Mouse (Mus musculus) midbrain, embryonic 12.5 days (tissue): Measurements from ENCODE around the gene Melk. TPM values are rescaled to one million over a fixed set of nuclear protein-coding genes. Genes with fewer than 3 reads are reported as not detected.

Experiments used
- ATAC-seq: fragments of 200-750 bp; cut with Nextera tagmentation; 2 replicates; pipeline ENCODE4 v1.8.0; 2017; ENCODE audit warnings: low read depth, moderate TSS enrichment, moderate library complexity; ENCODE audit not compliant: low FRiP score
- H3K27ac ChIP-seq: fragments of 300-500 bp; sonication (generic); replicated peaks from 2 replicates; pipeline ENCODE4 v1.5.1; 2016; ENCODE audit warnings: mild to moderate bottlenecking
- H3K27me3 ChIP-seq: fragments of 300-500 bp; sonication (generic); 2 replicates; pipeline ENCODE4 v1.6.1; 2016; ENCODE audit warnings: mild to moderate bottlenecking
- H3K36me3 ChIP-seq: fragments of 300-500 bp; sonication (generic); 2 replicates; pipeline ENCODE4 v1.6.1; 2016
- H3K4me1 ChIP-seq: fragments of 300-500 bp; sonication (generic); 2 replicates; pipeline ENCODE4 v1.6.1; 2016
- H3K4me2 ChIP-seq: fragments of 300-500 bp; sonication (generic); replicated peaks from 2 replicates; pipeline ENCODE4 v1.6.1; 2016; ENCODE audit warnings: mild to moderate bottlenecking, moderate library complexity
- H3K4me3 ChIP-seq: fragments of 300-500 bp; sonication (generic); 2 replicates; pipeline ENCODE4 v1.5.1; 2016; ENCODE audit warnings: mild to moderate bottlenecking
- H3K9ac ChIP-seq: fragments of 300-500 bp; sonication (generic); replicated peaks from 2 replicates; pipeline ENCODE4 v1.6.1; 2016; ENCODE audit warnings: mild to moderate bottlenecking, moderate library complexity
- H3K9me3 ChIP-seq: fragments of 300-500 bp; sonication (generic); 2 replicates; pipeline ENCODE4 v1.6.1; 2016; ENCODE audit warnings: mild to moderate bottlenecking
- WGBS: fragments of 180-500 bp; shearing (Covaris S2); methylation state at CpG from one replicate; pipeline ENCODE4 v1.1.7; 2016; 5-methylcytosine and 5-hydroxymethylcytosine counted together
- polyA plus RNA-seq: library from polyadenylated mRNA; unstranded; fragments of >200 nt; fragmentation: Nextera tagmentation; extraction: Ambion mirVana; gene quantifications from 2 replicates; pipeline ENCODE4 v1.2.1, GENCODE M21; 2016

Melk gene
- polyA plus RNA-seq, 1 experiment from 2014 or later: 48.0 TPM

- H3K9me3 ChIP-seq: no peaks in the 10 kb centered on the region
- ATAC-seq: no peak
- no peak overlapping the region for H3K4me2 ChIP-seq
- no peak overlapping the region for H3K4me3 ChIP-seq
- no peaks in the 10 kb centered on the region for H3K27me3 ChIP-seq
- 82% methylated on average over 7 of the region's 7 CpGs for WGBS
- H3K27ac ChIP-seq: no peak overlapping the region
- H3K4me1 ChIP-seq: no peaks in the 10 kb centered on the region
- no peak overlapping the region for H3K9ac ChIP-seq
- H3K36me3 ChIP-seq: no peaks in the 10 kb centered on the region
Observed at GRCm38 (mm10) chr4:44281597-44282265, 18.9 kb upstream of the Melk start.

- H3K4me3 ChIP-seq: no peak overlapping the region
- ATAC-seq: no peak
- no peaks in the 10 kb centered on the region for H3K36me3 ChIP-seq
- no peak overlapping the region for H3K9ac ChIP-seq
- no peak overlapping the region for H3K4me2 ChIP-seq
- H3K27me3 ChIP-seq: no peaks in the 10 kb centered on the region
- H3K4me1 ChIP-seq: no peaks in the 10 kb centered on the region
- no peak overlapping the region for H3K27ac ChIP-seq
- 13% methylated on average over 7 of the region's 7 CpGs for WGBS
- H3K9me3 ChIP-seq: no peaks in the 10 kb centered on the region
Observed at GRCm38 (mm10) chr4:44292534-44292933, 8.1 kb upstream of the Melk start.

GRCm38 (mm10) chr4:44295837-44296236 is 4.8 kb upstream of the Melk start:
- Histone ChIP-seq H3K9me3 (no peaks in the 10 kb centered on the region), H3K27me3 (no peaks in the 10 kb centered on the region), H3K36me3 (no peaks in the 10 kb centered on the region), H3K4me3 (no peak overlapping the region), H3K4me1 (no peaks in the 10 kb centered on the region), H3K27ac (no peak overlapping the region), H3K4me2 (no peak overlapping the region), H3K9ac (no peak overlapping the region)
- WGBS: 82% methylated on average over 1 of the region's 1 CpGs
- ATAC-seq: no peak

- Histone ChIP-seq H3K9ac (no peak overlapping the region), H3K27ac (no peak overlapping the region), H3K4me3 (no peak overlapping the region), H3K9me3 (no peaks in the 10 kb centered on the region), H3K4me1 (peaks cover 12% of the 10 kb centered on the region), H3K36me3 (peaks cover 32% of the 10 kb centered on the region), H3K4me2 (no peak overlapping the region), H3K27me3 (no peaks in the 10 kb centered on the region)
- ATAC-seq: no peak
- WGBS: 93% methylated on average over 7 of the region's 7 CpGs
Observed at GRCm38 (mm10) chr4:44306585-44306984, 5.9 kb downstream of the Melk start.

GRCm38 (mm10) chr4:44310429-44310828 is 9.8 kb downstream of the Melk start:
- Histone ChIP-seq H3K9me3 (no peaks in the 10 kb centered on the region), H3K9ac (no peak overlapping the region), H3K4me3 (no peak overlapping the region), H3K4me1 (no peaks in the 10 kb centered on the region), H3K27me3 (no peaks in the 10 kb centered on the region), H3K36me3 (peaks cover 48% of the 10 kb centered on the region; the same call in 1 of the 2 replicates), H3K4me2 (no peak overlapping the region), H3K27ac (no peak overlapping the region)
- WGBS: 85% methylated on average over 4 of the region's 4 CpGs
- no peak for ATAC-seq

DNA sequence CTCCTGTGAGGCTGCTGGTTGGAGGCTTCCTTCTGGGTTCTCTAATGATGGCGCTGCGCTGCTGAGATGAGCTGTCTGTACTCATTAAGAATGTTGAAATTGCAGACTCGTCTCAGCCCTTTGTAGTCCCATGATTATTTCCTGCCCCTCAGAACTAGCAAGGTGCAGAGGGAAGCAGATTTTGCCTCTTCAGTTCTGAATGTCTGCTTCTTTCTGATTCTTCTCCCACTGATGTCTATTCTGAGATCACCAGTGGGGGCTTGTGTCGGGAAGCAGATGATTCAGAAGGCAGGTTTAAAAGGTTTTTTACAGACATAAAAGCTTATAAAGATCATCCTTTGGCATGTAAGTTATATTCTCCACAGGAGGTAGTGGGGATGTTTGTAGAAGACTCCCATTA is 10.2 kb downstream of the Melk start:
- Histone ChIP-seq H3K36me3 (peaks cover 48% of the 10 kb centered on the region; the same call in 1 of the 2 replicates), H3K4me1 (no peaks in the 10 kb centered on the region), H3K9ac (no peak overlapping the region), H3K27me3 (no peaks in the 10 kb centered on the region), H3K4me3 (no peak overlapping the region), H3K27ac (no peak overlapping the region), H3K9me3 (no peaks in the 10 kb centered on the region), H3K4me2 (no peak overlapping the region)
- no peak for ATAC-seq
- 93% methylated on average over 4 of the region's 4 CpGs for WGBS

DNA sequence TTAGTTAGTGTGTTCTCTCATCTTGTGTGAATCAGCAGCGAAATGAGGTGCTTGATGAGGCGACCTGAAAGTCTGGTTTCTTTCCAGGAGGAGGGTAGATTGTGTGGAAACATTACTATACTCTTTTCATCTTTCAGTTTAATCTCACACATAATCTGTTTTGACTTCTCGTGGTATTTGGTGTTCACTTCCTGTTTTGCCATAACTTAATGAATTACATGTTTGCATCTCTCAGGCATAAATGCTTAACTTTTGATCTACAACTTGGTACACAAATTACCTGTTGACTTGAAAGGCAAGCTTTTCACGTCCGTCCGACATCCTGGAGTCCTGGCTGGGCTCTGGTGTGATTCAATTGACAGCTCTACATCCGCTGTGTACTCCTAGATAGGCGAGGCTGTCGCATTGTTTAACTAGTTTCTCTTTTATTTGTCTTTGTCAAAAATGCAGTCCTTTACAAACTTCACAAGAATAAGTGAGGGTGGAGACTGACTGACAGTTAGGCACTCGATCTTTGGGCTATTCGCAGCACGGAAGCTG is 15.7 kb downstream of the Melk start:
- Histone ChIP-seq H3K4me3 (no peak overlapping the region), H3K9ac (no peak overlapping the region), H3K9me3 (no peaks in the 10 kb centered on the region), H3K27me3 (no peaks in the 10 kb centered on the region), H3K36me3 (peaks cover 31% of the 10 kb centered on the region), H3K4me2 (no peak overlapping the region), H3K4me1 (no peaks in the 10 kb centered on the region), H3K27ac (no peak overlapping the region)
- ATAC-seq: no peak
- WGBS: 87% methylated on average over 12 of the region's 12 CpGs

- ATAC-seq: no peak
- Histone ChIP-seq H3K9me3 (no peaks in the 10 kb centered on the region), H3K27me3 (no peaks in the 10 kb centered on the region), H3K36me3 (peaks cover 13% of the 10 kb centered on the region; the same call in 1 of the 2 replicates), H3K4me1 (no peaks in the 10 kb centered on the region), H3K9ac (no peak overlapping the region), H3K27ac (no peak overlapping the region), H3K4me2 (no peak overlapping the region), H3K4me3 (no peak overlapping the region)
- WGBS: 93% methylated on average over 6 of the region's 6 CpGs
Observed at GRCm38 (mm10) chr4:44320448-44320847, 19.8 kb downstream of the Melk start.

GRCm38 (mm10) chr4:44322124-44322523 is 21.4 kb downstream of the Melk start:
- Histone ChIP-seq H3K36me3 (peaks cover 19% of the 10 kb centered on the region), H3K9me3 (no peaks in the 10 kb centered on the region)

GRCm38 (mm10) chr4:44325453-44325852 is 24.8 kb downstream of the Melk start:
- H3K9me3 ChIP-seq: no peaks in the 10 kb centered on the region
- no peaks in the 10 kb centered on the region for H3K27me3 ChIP-seq
- H3K4me1 ChIP-seq: no peaks in the 10 kb centered on the region
- no peak overlapping the region for H3K4me2 ChIP-seq
- ATAC-seq: no peak
- 51% methylated on average over 4 of the region's 4 CpGs for WGBS
- H3K27ac ChIP-seq: no peak overlapping the region
- no peak overlapping the region for H3K4me3 ChIP-seq
- no peak overlapping the region for H3K9ac ChIP-seq
- peaks cover 26% of the 10 kb centered on the region for H3K36me3 ChIP-seq

More at GRCm38 (mm10) chr4:44322124-44322523, 21.4 kb downstream of the Melk start:
- Histone ChIP-seq H3K4me1 (no peaks in the 10 kb centered on the region), H3K4me3 (no peak overlapping the region), H3K4me2 (no peak overlapping the region), H3K27ac (no peak overlapping the region), H3K9ac (no peak overlapping the region), H3K27me3 (no peaks in the 10 kb centered on the region)
- no peak for ATAC-seq
- WGBS: 95% methylated on average over 7 of the region's 7 CpGs

DNA sequence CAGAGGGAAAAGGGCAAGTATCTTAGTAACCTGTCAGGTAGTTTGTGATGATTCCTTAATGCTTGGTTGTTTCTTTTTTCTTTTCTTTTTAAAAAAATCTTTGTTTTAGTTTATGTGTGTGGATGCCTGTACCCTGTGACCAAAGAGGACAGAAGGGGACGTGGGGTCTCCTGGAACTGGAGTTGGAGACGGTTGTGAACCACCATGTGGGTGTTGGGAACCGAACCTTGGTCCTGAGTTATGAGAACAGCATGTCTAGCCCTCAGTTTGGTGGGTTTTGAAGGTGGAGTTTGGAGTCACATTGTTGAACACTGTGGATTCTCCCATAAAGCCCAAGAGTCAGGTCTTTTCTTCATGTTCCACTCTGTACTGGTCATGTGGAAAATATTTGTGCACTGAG is 26.0 kb downstream of the Melk start:
- Histone ChIP-seq H3K36me3 (peaks cover 19% of the 10 kb centered on the region; the same call in 1 of the 2 replicates), H3K4me2 (no peak overlapping the region), H3K9ac (no peak overlapping the region), H3K9me3 (no peaks in the 10 kb centered on the region), H3K4me3 (no peak overlapping the region), H3K27me3 (no peaks in the 10 kb centered on the region), H3K27ac (no peak overlapping the region), H3K4me1 (no peaks in the 10 kb centered on the region)
- WGBS: 96% methylated on average over 3 of the region's 3 CpGs
- ATAC-seq: no peak

GRCm38 (mm10) chr4:44327976-44328375 is 27.3 kb downstream of the Melk start:
- Histone ChIP-seq H3K27me3 (no peaks in the 10 kb centered on the region), H3K4me1 (no peaks in the 10 kb centered on the region), H3K36me3 (peaks cover 19% of the 10 kb centered on the region; the same call in 1 of the 2 replicates), H3K9me3 (no peaks in the 10 kb centered on the region), H3K4me3 (no peak overlapping the region), H3K9ac (no peak overlapping the region), H3K27ac (no peak overlapping the region), H3K4me2 (no peak overlapping the region)
- 79% methylated on average over 1 of the region's 1 CpGs for WGBS
- no peak for ATAC-seq

DNA sequence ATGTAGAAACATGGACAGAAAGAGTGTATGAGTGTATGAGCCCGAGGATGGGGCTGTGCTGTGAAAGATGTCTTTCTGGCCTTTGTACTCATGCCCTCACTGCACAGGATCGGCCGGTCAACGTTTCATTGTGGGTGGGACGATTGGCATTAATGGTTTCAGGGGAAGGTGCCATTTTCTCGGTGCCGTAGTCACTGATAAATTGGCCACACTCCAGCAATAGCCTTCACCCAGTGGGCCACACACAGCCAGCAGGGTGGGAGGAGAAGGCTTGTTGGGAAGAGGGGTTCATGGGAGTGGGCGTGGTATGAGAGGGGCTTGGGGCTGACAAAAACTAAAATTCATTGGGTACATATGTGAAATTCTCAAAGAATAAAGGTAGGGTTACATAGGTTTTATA is 34.3 kb downstream of the Melk start:
- Histone ChIP-seq H3K36me3 (peaks cover 15% of the 10 kb centered on the region), H3K4me2 (no peak overlapping the region), H3K4me3 (no peak overlapping the region), H3K27ac (no peak overlapping the region), H3K4me1 (no peaks in the 10 kb centered on the region), H3K9me3 (no peaks in the 10 kb centered on the region), H3K9ac (no peak overlapping the region), H3K27me3 (no peaks in the 10 kb centered on the region)
- 97% methylated on average over 8 of the region's 8 CpGs for WGBS
- no peak for ATAC-seq
